ENCODE assay signal across 20 mouse cellular contexts in genomic region chr12:69888345-69888744, GRCm38 (mm10).
"Had no signal": no experiment of that assay in that cellular context is flagged by ENCODE, and none has a peak within 500 bp of the region (broad histone marks: within the 10 kb centered on the region; RNA-seq: fewer than 3 reads in every experiment).

No protein-coding gene starts in this region.

- H3K27me3 ChIP-seq: kidney, embryonic 15.5 days; lung, embryonic 15.5 days; midbrain, embryonic 12.5 days; neural tube, embryonic 15.5 days; stomach, embryonic 15.5 days had no signal

- H3K9me3 ChIP-seq: kidney, embryonic 15.5 days; lung, embryonic 15.5 days; midbrain, embryonic 12.5 days; neural tube, embryonic 15.5 days; stomach, embryonic 15.5 days had no signal

- H3K27ac ChIP-seq: kidney, embryonic 15.5 days; left cerebral cortex, adult 2 months; liver, embryonic 14.5 days; lung, embryonic 15.5 days; macrophage; midbrain, embryonic 12.5 days; neural tube, embryonic 15.5 days; stomach, embryonic 15.5 days had no signal

- DNase-seq: kidney, adult 11 months; kidney, adult 8-10 months; kidney, postnatal 10 days; kidney, postnatal 4 days; layer of hippocampus, adult 9-11 months; lung, postnatal 14 days; retina, postnatal 1 day; right cerebral cortex, postnatal 25 days; spleen, adult 18-20 months; thymus, postnatal 25 days had no signal

- H3K4me2 ChIP-seq: lung, embryonic 15.5 days; midbrain, embryonic 12.5 days; neural tube, embryonic 15.5 days; stomach, embryonic 15.5 days had no signal

- H3K4me3 ChIP-seq: kidney, embryonic 15.5 days; left cerebral cortex, adult 2 months; lung, embryonic 15.5 days; midbrain, embryonic 12.5 days; myocyte; neural tube, embryonic 15.5 days; stomach, embryonic 15.5 days had no signal

- H3K36me3 ChIP-seq: lung, embryonic 15.5 days; midbrain, embryonic 12.5 days; neural tube, embryonic 15.5 days; stomach, embryonic 15.5 days had no signal

- H3K9ac ChIP-seq: kidney, embryonic 15.5 days; liver, embryonic 14.5 days; lung, embryonic 15.5 days; midbrain, embryonic 12.5 days; neural tube, embryonic 15.5 days; stomach, embryonic 15.5 days had no signal

- ATAC-seq: midbrain, embryonic 16.5 days had no signal
